Mouse (Mus musculus) monocyte, adult 2 months (primary cell): Measurements from ENCODE around the gene Cbr2.
"Not testable (repeated sequence)": the region's sequence is repeated elsewhere in the genome, so short reads cannot be mapped to it uniquely, and the experiment has no call there.

Experiments used
- DNase-seq, 2 experiments: peaks; one replicate each; pipeline ENCODE4 v3.0.0; 2022; ENCODE audit warnings: low spot score in 2 of 2, low read depth in 1 of 2

The Cbr2 gene

GRCm38 (mm10) chr11:120731858-120732680 is at the start of gene Cbr2:
TSS of gene Cbr2 (minus strand) at chr11:120732114.
- DNase-seq: no peak

DNA sequence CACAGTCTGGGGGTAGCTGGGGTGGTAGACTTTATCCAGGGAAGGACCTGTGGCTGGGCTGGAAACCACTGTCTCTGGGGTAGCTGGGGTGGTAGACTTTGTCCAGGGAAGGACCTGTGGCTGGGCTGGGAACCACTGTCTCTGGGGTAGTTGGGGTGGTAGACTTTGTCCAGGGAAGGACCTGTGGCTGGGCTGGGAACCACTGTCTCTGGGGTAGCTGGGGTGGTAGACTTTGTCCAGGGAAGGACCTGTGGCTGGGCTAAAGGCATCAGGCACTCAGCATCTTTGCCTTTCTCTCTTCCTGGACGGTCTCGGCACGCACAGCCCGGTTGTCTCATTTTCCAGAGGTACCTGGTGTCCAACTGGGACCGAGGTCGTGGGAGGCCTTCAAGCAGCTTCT is 49.4 kb upstream of the Cbr2 start:
- not testable (repeated sequence) for DNase-seq

DNA sequence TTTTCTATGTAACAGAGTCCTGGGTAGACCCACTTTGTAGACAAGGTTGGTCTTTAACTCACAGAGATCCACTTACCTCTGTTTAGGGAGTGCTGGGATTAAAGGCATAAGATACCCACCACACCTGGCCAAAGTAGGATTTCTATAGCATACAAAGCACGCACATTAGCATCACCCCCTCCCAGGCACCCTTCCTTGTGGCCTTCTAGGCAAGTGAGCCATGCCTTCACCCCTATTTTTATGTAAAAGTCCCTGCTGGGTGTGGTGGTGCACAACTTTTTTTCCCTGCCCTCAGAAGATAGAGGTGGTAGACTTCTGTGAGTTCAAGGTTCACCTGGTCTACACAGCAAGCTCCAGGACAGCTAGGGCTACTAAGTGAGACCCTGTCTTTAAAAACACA is 48.0 kb upstream of the Cbr2 start:
- no peak for DNase-seq

- DNase-seq: no peak
Measured at GRCm38 (mm10) chr11:120777123-120777522, 45.2 kb upstream of the Cbr2 start.

DNA sequence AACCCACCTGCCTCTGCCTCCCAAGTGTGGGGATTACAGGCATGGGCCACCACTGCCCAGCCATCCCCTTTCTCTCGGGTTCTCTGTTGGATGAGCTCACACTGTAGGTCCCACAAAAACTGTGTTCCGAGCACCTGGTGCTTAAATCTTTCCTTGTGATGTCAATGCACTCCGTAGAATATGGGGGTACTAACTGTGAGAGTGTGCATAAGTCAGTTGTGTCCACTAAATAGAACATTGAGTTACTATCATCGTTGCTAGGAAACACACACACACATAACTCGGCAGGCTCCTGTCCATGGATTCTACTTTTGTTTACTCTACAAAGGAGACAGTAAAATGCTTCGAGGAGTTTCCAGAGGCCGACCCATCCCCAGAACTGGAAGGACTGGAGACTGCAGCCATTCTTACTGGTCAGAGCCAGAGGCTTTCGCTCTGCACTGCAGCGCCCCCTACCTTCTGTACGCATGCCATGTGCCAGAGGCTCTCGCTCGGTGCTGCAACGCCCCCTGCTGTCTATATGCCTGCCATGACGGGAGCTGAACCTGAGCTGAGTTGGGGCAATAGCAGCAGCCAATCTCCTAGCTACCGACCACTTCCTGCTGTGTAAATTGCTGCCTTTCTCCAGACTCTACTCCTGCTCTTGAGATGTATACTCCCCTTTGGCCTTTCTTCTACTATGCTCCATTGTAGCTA is 44.0 kb upstream of the Cbr2 start:
- peak; percentile 85 to 94 for DNase-seq

DNA sequence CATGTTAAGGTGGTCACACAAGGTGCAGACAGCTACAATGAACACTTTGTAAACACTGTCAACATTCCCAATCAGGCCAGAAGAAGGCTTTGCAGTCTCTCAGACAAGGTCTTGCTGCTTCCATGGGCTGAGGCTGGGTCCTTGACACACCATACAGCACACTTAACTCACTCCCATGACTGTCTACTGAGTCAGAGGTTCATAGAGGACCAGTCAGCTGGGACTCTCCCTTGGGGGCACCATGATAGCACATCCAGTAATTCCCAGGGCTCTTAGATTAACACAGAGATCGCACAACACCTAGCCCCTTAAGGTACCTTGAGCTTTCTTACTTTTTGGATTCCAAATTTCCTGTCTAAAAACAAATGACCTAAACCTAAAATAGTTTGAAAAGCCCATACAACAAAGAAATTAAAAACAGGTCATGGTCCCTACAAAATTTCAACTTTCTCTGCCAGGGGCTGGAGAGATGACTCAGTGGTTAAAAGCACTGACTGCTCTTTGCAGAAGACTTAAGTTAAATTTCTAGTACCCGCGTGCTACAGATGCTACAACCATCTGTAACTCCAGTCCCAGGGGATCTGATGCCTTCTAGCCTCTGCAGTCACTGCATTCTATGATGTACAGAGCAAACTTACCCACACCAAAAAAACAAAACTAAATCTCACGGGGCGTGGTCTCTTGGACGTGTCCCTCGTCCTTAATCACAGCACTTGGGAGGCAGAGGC is 41.7 kb upstream of the Cbr2 start:
- no peak for DNase-seq

GRCm38 (mm10) chr11:120772749-120773148 is 40.8 kb upstream of the Cbr2 start:
- no peak for DNase-seq

GRCm38 (mm10) chr11:120768206-120768605 is 36.3 kb upstream of the Cbr2 start:
- DNase-seq: no peak

GRCm38 (mm10) chr11:120767023-120767422 is 35.1 kb upstream of the Cbr2 start:
- DNase-seq: not testable (repeated sequence)

- DNase-seq: not testable (repeated sequence)
Measured at GRCm38 (mm10) chr11:120763121-120763999, 31.4 kb upstream of the Cbr2 start.

DNA sequence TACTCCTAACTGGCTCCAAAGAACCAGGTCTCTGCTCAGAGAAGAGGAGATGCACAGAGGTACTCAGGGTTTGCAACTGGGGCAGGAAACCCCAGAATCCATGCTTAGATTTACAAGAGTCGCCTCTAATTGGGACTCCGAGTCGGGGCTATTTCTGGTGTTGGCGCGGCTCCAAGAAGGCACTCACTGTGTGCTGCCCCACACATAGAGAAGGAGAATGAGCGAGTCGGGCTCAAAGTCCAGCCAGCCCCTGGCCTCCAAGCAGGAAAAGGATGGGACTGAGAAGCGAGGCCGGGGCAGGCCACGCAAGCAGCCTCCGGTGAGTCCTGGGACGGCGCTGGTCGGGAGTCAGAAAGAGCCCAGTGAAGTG is 30.7 kb upstream of the Cbr2 start, which contains the start of gene Hmga1b:
Hmga1b (plus strand) TSS at position 123 of the 370 bp plus-strand sequence.
- DNase-seq: not testable (repeated sequence)

DNA sequence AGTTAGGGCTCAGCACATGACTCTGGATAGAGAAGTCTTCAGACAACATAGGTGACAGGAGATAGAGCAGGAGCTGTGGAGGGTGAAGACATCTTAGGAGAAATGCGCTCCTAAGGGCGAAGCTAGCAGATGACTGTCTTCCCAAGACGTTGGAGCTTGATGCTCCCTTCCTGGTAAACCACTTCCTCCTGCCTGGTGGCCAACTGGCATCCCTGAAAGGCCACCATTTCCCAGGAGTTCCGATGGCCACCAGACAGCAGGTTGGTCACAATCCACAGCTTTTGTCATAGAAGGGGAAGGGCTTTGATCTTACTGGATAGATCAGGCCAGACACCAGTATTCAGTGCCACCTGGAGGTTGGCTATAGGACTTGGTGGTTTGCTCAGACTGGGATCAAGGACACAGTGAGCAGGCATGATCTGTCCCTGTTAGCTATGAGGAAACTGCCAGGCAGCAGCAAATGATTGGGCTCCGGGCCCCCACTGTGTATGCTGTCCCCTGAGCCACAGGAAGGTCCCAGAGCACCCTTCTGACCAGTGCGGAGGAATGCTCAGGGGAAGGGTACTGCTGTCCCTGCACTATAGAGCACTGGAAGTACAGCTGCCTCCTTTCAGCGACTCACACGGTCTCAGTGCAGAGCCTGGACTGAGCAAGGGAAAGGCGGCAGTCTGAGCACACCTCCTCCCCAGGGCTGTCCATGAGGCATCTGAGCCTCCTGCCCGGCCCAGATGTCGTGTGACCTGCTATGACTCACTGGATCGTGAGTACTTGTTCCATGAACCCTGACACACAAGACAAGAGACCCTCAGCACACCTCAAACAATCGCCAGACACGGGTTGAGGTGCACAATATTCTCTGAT is 30.1 kb upstream of the Cbr2 start:
- no peak for DNase-seq

DNA sequence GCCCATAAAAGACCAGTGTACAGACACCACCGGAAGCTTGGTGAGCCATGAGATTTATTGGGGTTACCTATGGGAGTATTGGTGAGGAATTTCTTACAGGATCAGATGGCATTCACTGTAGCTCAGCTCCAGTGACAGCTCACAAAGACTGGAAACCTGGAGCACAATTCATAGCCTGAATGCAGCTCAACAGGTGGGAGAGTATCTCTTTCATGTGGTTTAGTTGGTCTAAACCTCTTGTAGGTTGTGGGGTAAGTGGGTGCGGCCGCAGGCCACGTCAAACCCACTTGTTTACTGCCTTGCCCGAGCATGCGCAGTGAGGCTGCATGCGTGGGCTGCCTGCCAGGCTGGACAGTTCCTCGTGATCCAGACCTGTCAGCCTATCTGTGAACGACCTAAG is 28.3 kb upstream of the Cbr2 start:
- DNase-seq: no peak

DNA sequence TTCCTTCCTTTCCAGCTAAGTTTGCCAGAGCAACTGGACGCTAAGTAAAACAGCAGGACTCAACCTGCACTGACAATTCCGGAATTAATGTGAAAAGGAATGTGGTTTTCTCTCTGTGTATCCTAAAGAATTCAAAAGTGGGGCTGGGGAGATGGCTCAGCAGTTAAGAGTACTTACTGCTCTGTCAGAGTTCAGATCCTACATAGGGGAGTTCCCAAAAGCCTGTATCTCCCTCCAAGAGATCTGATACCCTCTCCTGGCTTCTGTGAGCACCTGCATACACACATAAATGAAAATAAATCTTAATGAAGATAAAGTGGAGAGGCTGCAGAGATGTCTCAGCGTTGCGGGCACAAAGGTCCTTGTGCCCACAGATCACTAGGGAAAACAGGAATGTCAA is 19.7 kb upstream of the Cbr2 start:
- no peak for DNase-seq

- peak in 1 of 2 experiments; percentile 46 for DNase-seq
Measured at GRCm38 (mm10) chr11:120749430-120749829, 17.5 kb upstream of the Cbr2 start.

GRCm38 (mm10) chr11:120747974-120748373 is 16.1 kb upstream of the Cbr2 start:
- no peak for DNase-seq

GRCm38 (mm10) chr11:120744121-120744701 is 12.3 kb upstream of the Cbr2 start:
- DNase-seq: no peak

GRCm38 (mm10) chr11:120740981-120741380 is 9.1 kb upstream of the Cbr2 start:
- no peak for DNase-seq

- DNase-seq: no peak
Measured at GRCm38 (mm10) chr11:120736424-120736823, 4.5 kb upstream of the Cbr2 start.
